Mouse (Mus musculus) heart, postnatal 0 days (tissue): ENCODE measurements at regions not wholly inside any gene's neighbourhood (a gene's known extent, or its start where the extent isn't known, plus 50 kb on each side); places are given as distances from the start of the nearest gene placed in this dataset.

Source experiments
- CTCF ChIP-seq: IDR thresholded peaks from 2 replicates; pipeline ENCODE4 v1.5.1; 2016; ENCODE audit warnings: antibody characterized with exemption, control low read depth, low read depth
- EP300 ChIP-seq: IDR thresholded peaks from 2 replicates; pipeline ENCODE4 v1.6.1; 2016; ENCODE audit warnings: antibody characterized with exemption, low read depth

- TF ChIP-seq CTCF (no peak), EP300 (no peak)
These were observed 73.3 kb upstream of the Jun start for GRCm38 (mm10) chr4:95125346-95125745.
